Comparison of ENCODE assay signal across 8 mouse cellular contexts in the genomic region with DNA sequence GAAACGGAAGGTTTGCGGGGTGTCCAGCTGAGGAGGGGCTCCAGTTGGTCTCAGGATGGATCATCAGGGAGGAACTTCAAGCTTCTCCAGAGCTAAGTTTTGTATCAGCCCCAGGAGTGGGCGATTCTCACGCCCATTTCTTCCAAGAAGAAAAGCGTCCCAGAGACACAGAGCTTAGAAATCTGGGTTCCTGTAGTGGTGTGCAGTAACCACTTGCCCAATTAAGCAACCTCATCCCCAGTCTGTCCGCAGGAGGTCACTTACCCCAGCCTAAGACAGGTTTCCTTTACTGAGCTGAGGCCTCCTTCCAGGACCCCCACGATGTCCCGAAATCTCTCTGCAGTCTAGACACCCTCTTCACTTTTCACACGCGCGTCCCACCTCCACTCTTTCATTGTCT. TPM values are rescaled to one million over a fixed set of nuclear protein-coding genes. Genes with fewer than 3 reads are reported as not detected.
DNase-seq lines count a peak whose midpoint lies in the region; ATAC-seq and TF ChIP-seq lines count a peak whose summit lies in the region.

No protein-coding gene starts in this region.

- H3K27ac ChIP-seq in heart, embryonic 11.5 days (ENCODE audit: low read depth, low read length), result no peak overlapping the region
- no peak overlapping the region for H3K27ac ChIP-seq in forebrain, embryonic 14.5 days (ENCODE audit: low read depth, low read length)
- peak overlapping the region; percentile 81 for H3K27ac ChIP-seq in liver, postnatal 0 days (ENCODE audit: low read depth)

- 6% methylated on average over 11 of the region's 11 CpGs for WGBS in heart, embryonic 11.5 days (ENCODE audit: insufficient replicate concordance)
- WGBS in forebrain, embryonic 14.5 days, result 12% methylated on average over 11 of the region's 11 CpGs
- 5% methylated on average over 11 of the region's 11 CpGs for WGBS in liver, postnatal 0 days (ENCODE audit: insufficient replicate concordance)

- H3K4me3 ChIP-seq in heart, embryonic 11.5 days (ENCODE audit: low read depth, low read length), result peak overlapping the region; percentile 56
- peak overlapping the region; percentile 90 for H3K4me3 ChIP-seq in E14TG2a.4 (replicated peaks; ENCODE audit: low read length)
- peak overlapping the region; percentile 48 for H3K4me3 ChIP-seq in forebrain, embryonic 14.5 days (ENCODE audit: low read depth, low read length)
- H3K4me3 ChIP-seq in liver, postnatal 0 days (ENCODE audit: low read depth, low read length), result peak overlapping the region; percentile 47

- no peaks in the 10 kb centered on the region for H3K9me3 ChIP-seq in heart, embryonic 11.5 days (replicated peaks; ENCODE audit: control insufficient read depth, low read length)
- H3K9me3 ChIP-seq in E14TG2a.4 (ENCODE audit: low read length), result peaks cover 10% of the 10 kb centered on the region
- no peaks in the 10 kb centered on the region for H3K9me3 ChIP-seq in forebrain, embryonic 14.5 days (replicated peaks; ENCODE audit: control insufficient read depth, low read length)
- H3K9me3 ChIP-seq in liver, postnatal 0 days (ENCODE audit: low read length), result no peaks in the 10 kb centered on the region

- intact Hi-C loops in heart, postnatal 14 days (cut with DNase I), result no loop called here

- H3K9ac ChIP-seq in heart, embryonic 11.5 days (ENCODE audit: low read depth, low read length), result peak overlapping the region; percentile 75
- peak overlapping the region; percentile 66 for H3K9ac ChIP-seq in forebrain, embryonic 14.5 days (ENCODE audit: low read length)
- peak overlapping the region; percentile 63 for H3K9ac ChIP-seq in liver, postnatal 0 days (replicated peaks)

- ATAC-seq in heart, embryonic 11.5 days (replicated peaks; ENCODE audit: insufficient number of reproducible peaks, low FRiP score, low TSS enrichment), result peak; percentile 10; the same call in 1 of the 2 replicates
- ATAC-seq in forebrain, embryonic 14.5 days, result no peak; the same call in 1 of the 2 replicates
- ATAC-seq in liver, postnatal 0 days, result peak; percentile 26

- peak overlapping the region; percentile 92 for H3K4me2 ChIP-seq in heart, embryonic 11.5 days
- peak overlapping the region; percentile 79 for H3K4me2 ChIP-seq in forebrain, embryonic 14.5 days (ENCODE audit: low read length)
- peak overlapping the region; percentile 67 for H3K4me2 ChIP-seq in liver, postnatal 0 days (ENCODE audit: low read depth, low read length)

- no peaks in the 10 kb centered on the region for H3K36me3 ChIP-seq in heart, embryonic 11.5 days (ENCODE audit: control insufficient read depth, insufficient read depth, low read length)
- H3K36me3 ChIP-seq in E14TG2a.4 (ENCODE audit: insufficient read depth, low read length), result peaks cover 5% of the 10 kb centered on the region
- H3K36me3 ChIP-seq in forebrain, embryonic 14.5 days (ENCODE audit: control insufficient read depth, insufficient read depth, low read length), result no peaks in the 10 kb centered on the region
- H3K36me3 ChIP-seq in liver, postnatal 0 days (replicated peaks; ENCODE audit: insufficient read depth, low read length), result 0 out of 2 replicates have a peak, but pooled peaks cover 3% of the 10 kb centered on the region

- no peak for TF ChIP-seq EP300 in liver, postnatal 0 days (IDR thresholded peaks at IDR 0.05; ENCODE audit: low read depth)

- peaks cover 11% of the 10 kb centered on the region for H3K4me1 ChIP-seq in heart, embryonic 11.5 days (ENCODE audit: control insufficient read depth, insufficient read depth, low read length)
- peaks cover 42% of the 10 kb centered on the region for H3K4me1 ChIP-seq in E14TG2a.4 (replicated peaks; ENCODE audit: low read depth, low read length)
- peaks cover 9% of the 10 kb centered on the region; the same call in 1 of the 2 replicates for H3K4me1 ChIP-seq in forebrain, embryonic 14.5 days (ENCODE audit: control insufficient read depth, insufficient read depth, low read length)
- H3K4me1 ChIP-seq in liver, postnatal 0 days (ENCODE audit: insufficient read depth), result peaks cover 15% of the 10 kb centered on the region

- H3K27me3 ChIP-seq in heart, embryonic 11.5 days (ENCODE audit: control insufficient read depth, insufficient read depth, low read length), result no peaks in the 10 kb centered on the region
- no peaks in the 10 kb centered on the region for H3K27me3 ChIP-seq in E14TG2a.4 (ENCODE audit: insufficient read depth, low read length)
- no peaks in the 10 kb centered on the region for H3K27me3 ChIP-seq in forebrain, embryonic 14.5 days (replicated peaks; ENCODE audit: control insufficient read depth, insufficient read depth, low read length)
- H3K27me3 ChIP-seq in liver, postnatal 0 days (ENCODE audit: insufficient read depth, low read length), result no peaks in the 10 kb centered on the region

- DNase-seq in heart, postnatal 14 days, result no peak
- DNase-seq in forebrain, embryonic 14.5 days (ENCODE audit: low spot score), result no peak
- no peak for DNase-seq in liver, postnatal 0 days
- no peak for DNase-seq in embryo, embryonic 10.5 days (ENCODE audit: low spot score)
- no peak for DNase-seq in kidney, postnatal 25 days
- no peak for DNase-seq in urinary bladder, postnatal 10 days (ENCODE audit: low spot score)

- TF ChIP-seq CTCF in E14TG2a.4 (conservative IDR thresholded peaks at IDR 0.05; ENCODE audit: low read length), result no peak
- TF ChIP-seq CTCF in liver, postnatal 0 days (IDR thresholded peaks at IDR 0.05; ENCODE audit: low read depth), result no peak

RNA-seq across cellular contexts. Expression of gene Isoc2a, which starts 0.3 kb away (rescaled TPM):
- polyA plus RNA-seq in heart, embryonic 11.5 days (2014; fragmentation: Nextera tagmentation; extraction: Ambion mirVana), result 0.59 and 1.1 TPM in 2 replicates
- total RNA-seq in heart, postnatal 14 days (2021), result 10 to 100 TPM; 22.9 to 27.0 TPM
- polyA plus RNA-seq in forebrain, embryonic 14.5 days (2014; fragmentation: Nextera tagmentation; extraction: Ambion mirVana), result 0.53 and 0.59 TPM in 2 replicates
- polyA plus RNA-seq in liver, postnatal 0 days (2015; fragmentation: Nextera tagmentation; extraction: Ambion mirVana), result 2.3 and 2.4 TPM in 2 replicates

RNA-seq across cellular contexts. Expression of gene Isoc2b, which starts 7.2 kb away (rescaled TPM):
- polyA plus RNA-seq in heart, embryonic 11.5 days (2014; fragmentation: Nextera tagmentation; extraction: Ambion mirVana), result 2.9 and 3.3 TPM in 2 replicates
- total RNA-seq in heart, postnatal 14 days (2021), result 1 to 10 TPM; 3.1 to 4.2 TPM
- 3.3 and 4.3 TPM in 2 replicates for polyA plus RNA-seq in forebrain, embryonic 14.5 days (2014; fragmentation: Nextera tagmentation; extraction: Ambion mirVana)
- 8.0 and 8.3 TPM in 2 replicates for polyA plus RNA-seq in liver, postnatal 0 days (2015; fragmentation: Nextera tagmentation; extraction: Ambion mirVana)

RNA-seq across cellular contexts. Expression of gene Gm36210, which starts 29.1 kb away (rescaled TPM):
- polyA plus RNA-seq in heart, embryonic 11.5 days (2014; fragmentation: Nextera tagmentation; extraction: Ambion mirVana), result 0.17 and 0.20 TPM in 2 replicates
- not detected for total RNA-seq in heart, postnatal 14 days (2021)
- 0.33 and 0.44 TPM in 2 replicates for polyA plus RNA-seq in forebrain, embryonic 14.5 days (2014; fragmentation: Nextera tagmentation; extraction: Ambion mirVana)
- polyA plus RNA-seq in liver, postnatal 0 days (2015; fragmentation: Nextera tagmentation; extraction: Ambion mirVana), result not detected in 2 replicates

RNA-seq across cellular contexts. Expression of gene Shisa7, which starts 32.7 kb away (rescaled TPM):
- 0.09 TPM in 1 of 2 replicates, not detected in the other for polyA plus RNA-seq in heart, embryonic 11.5 days (2014; fragmentation: Nextera tagmentation; extraction: Ambion mirVana)
- total RNA-seq in heart, postnatal 14 days (2021), result under 1 TPM in 1 of 2 experiments, not detected in 1; 0.05 TPM
- 5.8 and 7.7 TPM in 2 replicates for polyA plus RNA-seq in forebrain, embryonic 14.5 days (2014; fragmentation: Nextera tagmentation; extraction: Ambion mirVana)
- not detected in 2 replicates for polyA plus RNA-seq in liver, postnatal 0 days (2015; fragmentation: Nextera tagmentation; extraction: Ambion mirVana)

RNA-seq across cellular contexts. Expression of gene Zfp628, which starts 37.8 kb away (rescaled TPM):
- 2.6 and 2.8 TPM in 2 replicates for polyA plus RNA-seq in heart, embryonic 11.5 days (2014; fragmentation: Nextera tagmentation; extraction: Ambion mirVana)
- total RNA-seq in heart, postnatal 14 days (2021), result 1 to 10 TPM; 9.4 to 9.6 TPM
- polyA plus RNA-seq in forebrain, embryonic 14.5 days (2014; fragmentation: Nextera tagmentation; extraction: Ambion mirVana), result 3.6 and 3.8 TPM in 2 replicates
- 0.90 and 1.0 TPM in 2 replicates for polyA plus RNA-seq in liver, postnatal 0 days (2015; fragmentation: Nextera tagmentation; extraction: Ambion mirVana)
